7 mouse cellular contexts compared by ENCODE assay signal in genomic region chr11:20741201-20742100, GRCm38 (mm10). TPM values are rescaled to one million over a fixed set of nuclear protein-coding genes. Genes with fewer than 3 reads are reported as not detected.
A peak's percentile ranks its signal among the peaks of the same experiment; 100 is the strongest.
DNase-seq lines count a peak whose midpoint lies in the region; ATAC-seq lines count a peak whose summit lies in the region.

TSS of gene Aftph (minus strand) at chr11:20741589.

- peak; percentile 99 for ATAC-seq in intestine, embryonic 16.5 days
- ATAC-seq in midbrain, embryonic 11.5 days (ENCODE audit: low FRiP score), result peak; percentile 99

- no peaks in the 10 kb centered on the region for H3K36me3 ChIP-seq in intestine, embryonic 16.5 days (ENCODE audit: control insufficient read depth, insufficient read depth, low read length)
- H3K36me3 ChIP-seq in midbrain, embryonic 11.5 days (ENCODE audit: control insufficient read depth, insufficient read depth, low read length), result no peaks in the 10 kb centered on the region

- peak; percentile 98 for DNase-seq in adrenal gland, adult 8-10 months
- DNase-seq in embryo, embryonic 9.5 days (ENCODE audit: extremely low spot score), result peak; percentile 99
- peak; percentile 95 to 98 for DNase-seq in gastrocnemius, postnatal 4 days (ENCODE audit: low spot score in 2 of 2)
- DNase-seq in left cerebral cortex, postnatal 36 days (ENCODE audit: low spot score in 2 of 2), result peak; percentile 97
- peak; percentile 99 for DNase-seq in midbrain, embryonic 11.5 days (ENCODE audit: low spot score, missing footprints)
- DNase-seq in skeletal muscle tissue, adult 2 months (ENCODE audit: low read depth, low spot score), result peak; percentile 97

- no peaks in the 10 kb centered on the region for H3K4me1 ChIP-seq in intestine, embryonic 16.5 days (ENCODE audit: control insufficient read depth, insufficient read depth, low read length)
- peaks cover 4% of the 10 kb centered on the region; the same call in 1 of the 2 replicates for H3K4me1 ChIP-seq in midbrain, embryonic 11.5 days (ENCODE audit: control insufficient read depth, insufficient read depth, low read length)

- peak within 1 kb of the TSS; percentile 98 for H3K27ac ChIP-seq in intestine, embryonic 16.5 days (ENCODE audit: low read length)
- H3K27ac ChIP-seq in midbrain, embryonic 11.5 days (ENCODE audit: low read depth, low read length), result peak within 1 kb of the TSS; percentile 95

- under 1% methylated on average over 69 of the region's 81 CpGs for WGBS in intestine, embryonic 16.5 days
- WGBS in midbrain, embryonic 11.5 days, result under 1% methylated on average over 49 of the region's 81 CpGs

- peak within 1 kb of the TSS; percentile 78 for H3K4me2 ChIP-seq in intestine, embryonic 16.5 days (ENCODE audit: low read depth, low read length)
- H3K4me2 ChIP-seq in midbrain, embryonic 11.5 days, result peak within 1 kb of the TSS; percentile 77

- intact Hi-C loops in left cerebral cortex, postnatal 36 days (cut with DNase I), result loop anchor here (5.0 kb wide), 1 partner anchor 199 kb away; the partner anchor contains the start of gene Sertad2

- H3K9me3 ChIP-seq in intestine, embryonic 16.5 days (ENCODE audit: control insufficient read depth, low read length), result no peaks in the 10 kb centered on the region
- no peaks in the 10 kb centered on the region for H3K9me3 ChIP-seq in midbrain, embryonic 11.5 days (ENCODE audit: control insufficient read depth, low read length)

- H3K9ac ChIP-seq in intestine, embryonic 16.5 days (ENCODE audit: low read depth, low read length), result peak within 1 kb of the TSS; percentile 94
- H3K9ac ChIP-seq in midbrain, embryonic 11.5 days (ENCODE audit: low read length), result peak within 1 kb of the TSS; percentile 87

- peak within 1 kb of the TSS; percentile 99 for H3K4me3 ChIP-seq in intestine, embryonic 16.5 days (ENCODE audit: low read length)
- peak within 1 kb of the TSS; percentile 97 for H3K4me3 ChIP-seq in midbrain, embryonic 11.5 days (ENCODE audit: low read depth, low read length)

- H3K27me3 ChIP-seq in intestine, embryonic 16.5 days (replicated peaks; ENCODE audit: control insufficient read depth, insufficient read depth, low read length), result no peaks in the 10 kb centered on the region
- H3K27me3 ChIP-seq in midbrain, embryonic 11.5 days (ENCODE audit: control insufficient read depth, insufficient read depth, low read length), result no peaks in the 10 kb centered on the region

RNA-seq across cellular contexts. Expression of gene Aftph, which starts in this region (rescaled TPM):
- total RNA-seq in adrenal gland, adult 8-10 months (2022), result 10 to 100 TPM; 61.6 to 66.6 (median 62.4) TPM
- total RNA-seq in gastrocnemius, postnatal 4 days (2021), result 10 to 100 TPM; 19.2 to 25.3 TPM
- 21.2 and 22.6 TPM in 2 replicates for polyA plus RNA-seq in intestine, embryonic 16.5 days (2015; fragmentation: Nextera tagmentation; extraction: Ambion mirVana)
- 10 to 100 TPM; 77.8 to 87.6 TPM for total RNA-seq in left cerebral cortex, postnatal 36 days (2021)
- 32.1 and 33.1 TPM in 2 replicates for polyA plus RNA-seq in midbrain, embryonic 11.5 days (2014; fragmentation: Nextera tagmentation; extraction: Ambion mirVana)

Comparison
In these comparisons a context has a peak if more than half of its experiments do, and no peak if none do; other contexts are left out.
1. Peak in every context shown above with its lines: DNase-seq, ATAC-seq, H3K4me3 ChIP-seq and H3K27ac ChIP-seq.